Mouse (Mus musculus) brain, embryonic 14.5 days (tissue): ENCODE data around the gene Med28.

Source experiments
- CTCF ChIP-seq: fragments of 200-500 bp; IDR thresholded peaks from 2 replicates; pipeline ENCODE4 v1.5.1; 2012; ENCODE audit warnings: inconsistent platforms, mild to moderate bottlenecking, moderate library complexity, borderline replicate concordance; ENCODE audit not compliant: insufficient read depth, insufficient read length; ENCODE audit errors: extremely low read depth
- POLR2A ChIP-seq: fragments of 200-500 bp; IDR thresholded peaks from 2 replicates; pipeline ENCODE4 v1.6.1; 2012; ENCODE audit warnings: mild to moderate bottlenecking, inconsistent platforms, borderline replicate concordance; ENCODE audit not compliant: poor library complexity, insufficient read depth, insufficient read length, severe bottlenecking; ENCODE audit errors: extremely low read depth

GRCm38 (mm10) chr5:45577376-45577775 is 57.3 kb downstream of the Med28 start:
- TF ChIP-seq CTCF, result no peak
- no peak for TF ChIP-seq POLR2A
